ENCODE assay signal across 9 mouse cellular contexts in the genomic region with DNA sequence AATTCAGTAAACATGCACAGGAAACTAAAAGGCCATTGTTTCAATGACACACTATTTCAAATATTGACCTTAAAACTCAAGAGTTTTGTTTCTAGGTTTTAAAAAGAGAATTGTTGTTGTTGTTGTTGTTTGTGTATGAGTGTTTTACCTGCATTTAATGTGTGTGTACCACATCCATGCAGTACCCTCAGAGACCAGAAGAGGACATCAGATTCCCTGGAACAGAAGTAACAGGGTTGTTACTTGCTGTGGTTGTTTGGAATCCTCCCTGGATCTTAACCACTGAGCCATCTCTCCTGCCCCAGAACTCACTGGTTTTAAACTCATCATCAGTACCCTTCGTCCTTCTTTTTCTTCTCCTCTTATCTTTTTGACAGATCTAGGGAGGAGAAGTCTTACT.
A peak's percentile ranks its signal among the peaks of the same experiment; 100 is the strongest.
DNase-seq lines count a peak whose midpoint lies in the region; ATAC-seq and TF ChIP-seq lines count a peak whose summit lies in the region.
"Had no signal": no experiment of that assay in that cellular context is flagged by ENCODE, and none has a peak within 500 bp of the region (broad histone marks: within the 10 kb centered on the region; RNA-seq: fewer than 3 reads in every experiment).

No protein-coding gene starts in this region.

- TF ChIP-seq POLR2A in brain, embryonic 14.5 days (IDR thresholded peaks at IDR 0.05; ENCODE audit: borderline replicate concordance, extremely low read depth, insufficient read depth, insufficient read length, poor library complexity, severe bottlenecking), result no peak

- no peak overlapping the region for H3K4me2 ChIP-seq in kidney, embryonic 15.5 days
- H3K4me2 ChIP-seq in midbrain, postnatal 0 days (ENCODE audit: low read depth, low read length, poor library complexity, severe bottlenecking), result no peak overlapping the region
- H3K4me2 ChIP-seq: forebrain, embryonic 12.5 days had no signal

- H3K9me3 ChIP-seq in kidney, embryonic 15.5 days (replicated peaks), result no peaks in the 10 kb centered on the region
- no peaks in the 10 kb centered on the region for H3K9me3 ChIP-seq in midbrain, postnatal 0 days (ENCODE audit: low read length)
- no peaks in the 10 kb centered on the region for H3K9me3 ChIP-seq in midbrain, embryonic 10.5 days (replicated peaks)
- H3K9me3 ChIP-seq: forebrain, embryonic 12.5 days had no signal

- H3K27me3 ChIP-seq in kidney, embryonic 15.5 days, result no peaks in the 10 kb centered on the region
- H3K27me3 ChIP-seq in midbrain, postnatal 0 days (ENCODE audit: insufficient read depth, low read length), result no peaks in the 10 kb centered on the region
- no peaks in the 10 kb centered on the region for H3K27me3 ChIP-seq in midbrain, embryonic 10.5 days (ENCODE audit: low read depth, poor library complexity, severe bottlenecking)
- H3K27me3 ChIP-seq: forebrain, embryonic 12.5 days had no signal

- no peaks in the 10 kb centered on the region for H3K4me1 ChIP-seq in kidney, embryonic 15.5 days
- no peaks in the 10 kb centered on the region for H3K4me1 ChIP-seq in midbrain, postnatal 0 days (ENCODE audit: insufficient read depth, low read length)
- H3K4me1 ChIP-seq in midbrain, embryonic 10.5 days, result no peaks in the 10 kb centered on the region
- H3K4me1 ChIP-seq: forebrain, embryonic 12.5 days had no signal

- no peaks in the 10 kb centered on the region for H3K36me3 ChIP-seq in kidney, embryonic 15.5 days
- no peaks in the 10 kb centered on the region for H3K36me3 ChIP-seq in midbrain, postnatal 0 days (ENCODE audit: insufficient read depth, low read length)
- H3K36me3 ChIP-seq in midbrain, embryonic 10.5 days, result no peaks in the 10 kb centered on the region
- H3K36me3 ChIP-seq: forebrain, embryonic 12.5 days had no signal

- no peak for ATAC-seq in kidney, embryonic 15.5 days (replicated peaks; ENCODE audit: low FRiP score)
- ATAC-seq in midbrain, postnatal 0 days (ENCODE audit: low FRiP score), result no peak

- H3K9ac ChIP-seq in kidney, embryonic 15.5 days, result no peak overlapping the region
- no peak overlapping the region for H3K9ac ChIP-seq in midbrain, postnatal 0 days (replicated peaks; ENCODE audit: low read length, poor library complexity, severe bottlenecking)
- H3K9ac ChIP-seq: forebrain, embryonic 12.5 days had no signal

- H3K27ac ChIP-seq in kidney, embryonic 15.5 days, result no peak overlapping the region
- no peak overlapping the region for H3K27ac ChIP-seq in midbrain, postnatal 0 days (ENCODE audit: low read depth, low read length)
- no peak overlapping the region for H3K27ac ChIP-seq in midbrain, embryonic 10.5 days (replicated peaks)
- H3K27ac ChIP-seq: forebrain, embryonic 12.5 days had no signal

- TF ChIP-seq CTCF in midbrain, postnatal 0 days (IDR thresholded peaks at IDR 0.05), result peak; percentile 73
- peak; percentile 43; the same call in 1 of the 2 replicates for TF ChIP-seq CTCF in brain, embryonic 14.5 days (IDR thresholded peaks at IDR 0.05; ENCODE audit: borderline replicate concordance, extremely low read depth, insufficient read depth, insufficient read length)

- peak; percentile 20 for DNase-seq in kidney, adult 9 months
- DNase-seq in midbrain, postnatal 0 days (ENCODE audit: low spot score), result peak; percentile 32
- no peak for DNase-seq in midbrain, embryonic 10.5 days (ENCODE audit: low spot score)
- peak; percentile 20 for DNase-seq in brain, embryonic 14.5 days (ENCODE audit: low read depth)
- DNase-seq in retina, postnatal 1 day, result peak; percentile 43
- DNase-seq in adrenal gland, adult 18-20 months (ENCODE audit: low spot score in 2 of 2), result no peak
- DNase-seq: cerebellum, postnatal 36 days had no signal

- 61% methylated on average over 1 of the region's 1 CpGs for WGBS in kidney, embryonic 15.5 days
- WGBS in midbrain, postnatal 0 days, result 50% methylated on average over 1 of the region's 1 CpGs
- 62% methylated on average over 1 of the region's 1 CpGs for WGBS in midbrain, embryonic 10.5 days

- H3K4me3 ChIP-seq in kidney, embryonic 15.5 days (replicated peaks), result no peak overlapping the region
- H3K4me3 ChIP-seq in midbrain, postnatal 0 days (ENCODE audit: low read depth, low read length), result no peak overlapping the region
- no peak overlapping the region for H3K4me3 ChIP-seq in midbrain, embryonic 10.5 days
- H3K4me3 ChIP-seq: forebrain, embryonic 12.5 days had no signal

Comparison
In these comparisons a context has a peak if more than half of its experiments do, and no peak if none do; other contexts are left out.
1. DNase-seq: peak in kidney, adult 9 months (single experiment), midbrain, postnatal 0 days (single experiment), brain, embryonic 14.5 days (single experiment) and retina, postnatal 1 day (single experiment); none in midbrain, embryonic 10.5 days (single experiment) and adrenal gland, adult 18-20 months (0 of 2).